Mouse (Mus musculus) left cerebral cortex, adult 2 months (tissue): ENCODE results near the gene Adgrg5. TPM values are rescaled to one million over a fixed set of nuclear protein-coding genes. Genes with fewer than 3 reads are reported as not detected.

Experiments used
- DNase-seq, 2 experiments: peaks; one replicate each; pipeline ENCODE4 v3.0.0; 2021 to 2022; ENCODE audit warnings: low spot score in 2 of 2, mixed read lengths in 1 of 2; ENCODE audit errors: extremely low spot score in 1 of 2
- H3K27ac ChIP-seq: fragments of 200-600 bp; 2 replicates; pipeline ENCODE4 v1.8.1; 2022
- H3K4me3 ChIP-seq: fragments of 200-600 bp; 2 replicates; pipeline ENCODE4 v1.8.1; 2022
- CTCF ChIP-seq: fragments of 200-600 bp; IDR thresholded peaks from 2 replicates; pipeline ENCODE4 v1.8.1; 2022; ENCODE audit warnings: antibody characterized with exemption, mild to moderate bottlenecking, moderate library complexity
- intact Hi-C: fragments of 180-260 bp; cut with DNase I; formaldehyde crosslinking; loops from one replicate; pipeline ENCODE4 v1.15.1; 2025
- total RNA-seq, 2 experiments: library from RNA; stranded (reverse); gene quantifications; 2 replicates each; pipeline ENCODE4 v1.2.3; 2021

Gene Adgrg5
- total RNA-seq, 2 experiments from 2014 or later, result not detected

GRCm38 (mm10) chr8:94919256-94919655 is 4.2 kb upstream of the Adgrg5 start:
- TF ChIP-seq CTCF, result no peak
- DNase-seq, result no peak
- Histone ChIP-seq H3K4me3 (no peak overlapping the region), H3K27ac (no peak overlapping the region)
- intact Hi-C loops, result no loop called here

GRCm38 (mm10) chr8:94922176-94922575 is 1.3 kb upstream of the Adgrg5 start:
- Histone ChIP-seq H3K27ac (no peak overlapping the region), H3K4me3 (no peak overlapping the region)
- TF ChIP-seq CTCF, result no peak
- intact Hi-C loops, result no loop called here
- no peak for DNase-seq

DNA sequence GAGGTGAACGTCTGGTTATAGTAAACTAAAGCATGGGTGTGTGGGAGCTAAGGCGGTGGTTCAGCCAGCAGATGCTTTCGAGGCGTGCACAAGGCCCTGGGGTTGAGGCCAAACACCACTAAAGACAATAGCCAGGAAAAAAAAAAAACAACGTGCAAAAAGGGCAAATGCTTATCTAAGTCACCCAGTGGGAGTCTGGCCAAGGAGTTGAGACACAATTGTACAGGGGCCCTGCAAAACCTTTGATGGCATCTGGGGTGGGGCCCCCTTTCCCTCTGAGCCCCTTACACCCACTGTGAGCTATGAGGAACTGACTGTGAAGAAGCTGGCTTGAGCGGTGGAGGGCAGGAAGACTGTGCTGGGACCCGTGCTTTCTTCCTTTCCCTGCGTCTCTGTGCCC is 892 bp upstream of the Adgrg5 start:
- intact Hi-C loops, result no loop called here
- Histone ChIP-seq H3K27ac (no peak overlapping the region), H3K4me3 (no peak overlapping the region)
- DNase-seq, result no peak
- no peak for TF ChIP-seq CTCF

- intact Hi-C loops, result no loop called here
- no peak overlapping the region for H3K4me3 ChIP-seq
Observed at GRCm38 (mm10) chr8:94928227-94928626, 4.7 kb downstream of the Adgrg5 start.

DNA sequence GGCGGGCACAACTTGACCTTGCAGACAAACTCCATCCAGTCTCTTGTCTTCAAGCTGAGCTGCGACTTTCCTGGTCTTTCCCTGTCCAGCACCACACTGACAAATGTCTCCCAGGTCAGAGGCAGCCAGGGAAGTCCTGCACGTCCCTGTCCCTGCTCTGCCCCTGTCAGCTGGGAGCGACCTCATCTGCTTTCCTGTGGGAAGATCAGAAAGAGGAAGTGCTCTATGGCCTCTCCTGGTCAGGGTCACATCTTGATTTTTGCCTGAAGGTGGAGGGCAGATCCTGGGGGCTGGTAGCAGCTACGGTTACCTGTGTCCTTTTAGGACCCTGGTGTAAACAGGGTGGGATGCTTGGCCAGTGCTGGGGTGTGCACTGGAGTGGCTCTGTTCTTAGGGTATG is 10.4 kb downstream of the Adgrg5 start:
- no peak for DNase-seq
- no peak overlapping the region for H3K4me3 ChIP-seq
- intact Hi-C loops, result no loop called here
- no peak for TF ChIP-seq CTCF
- no peak overlapping the region for H3K27ac ChIP-seq

More at GRCm38 (mm10) chr8:94928227-94928626, 4.7 kb downstream of the Adgrg5 start:
- H3K27ac ChIP-seq, result no peak overlapping the region
- DNase-seq, result no peak
- no peak for TF ChIP-seq CTCF

- intact Hi-C loops, result no loop called here
- no peak overlapping the region for H3K4me3 ChIP-seq
- no peak overlapping the region for H3K27ac ChIP-seq
- no peak for TF ChIP-seq CTCF
- DNase-seq, result no peak
Observed at GRCm38 (mm10) chr8:94935172-94935571, 11.7 kb downstream of the Adgrg5 start.

DNA sequence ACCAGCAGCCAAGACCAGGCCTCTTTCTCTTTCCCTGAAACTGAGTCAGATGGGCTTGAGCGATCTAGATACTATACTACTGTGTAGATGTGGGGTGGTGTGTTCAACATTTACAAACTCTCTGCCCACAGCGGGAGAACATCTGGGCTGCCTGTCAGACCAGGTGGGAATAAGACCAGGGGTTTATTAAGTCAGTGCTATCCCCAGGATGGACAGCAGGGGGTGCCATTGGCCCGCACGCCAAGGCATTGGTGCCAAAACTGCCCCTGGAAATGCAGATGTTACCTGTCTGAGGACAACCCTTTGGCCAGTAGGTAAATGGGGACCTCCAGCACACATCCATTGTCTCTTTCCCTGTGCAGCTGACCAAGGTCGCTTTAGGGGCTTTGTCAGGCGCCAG is 19.1 kb downstream of the Adgrg5 start:
- DNase-seq, result peak; percentile 60 to 61
- intact Hi-C loops, result loop anchor here (2.0 to 10.0 kb wide), 3 partner anchors 58 to 292 kb away; partner anchors contain the start of gene Katnb1
- TF ChIP-seq CTCF, result peak; percentile 92
- Histone ChIP-seq H3K4me3 (no peak overlapping the region), H3K27ac (no peak overlapping the region)

- no peak for TF ChIP-seq CTCF
- H3K4me3 ChIP-seq, result no peak overlapping the region
- peak; percentile 35 to 37 for DNase-seq
- no peak overlapping the region for H3K27ac ChIP-seq
- intact Hi-C loops, result loop anchor here (10.0 kb wide), 1 partner anchor 290 kb away; no protein-coding TSS in a partner anchor
Observed at GRCm38 (mm10) chr8:94945185-94945584, 21.7 kb downstream of the Adgrg5 start.

DNA sequence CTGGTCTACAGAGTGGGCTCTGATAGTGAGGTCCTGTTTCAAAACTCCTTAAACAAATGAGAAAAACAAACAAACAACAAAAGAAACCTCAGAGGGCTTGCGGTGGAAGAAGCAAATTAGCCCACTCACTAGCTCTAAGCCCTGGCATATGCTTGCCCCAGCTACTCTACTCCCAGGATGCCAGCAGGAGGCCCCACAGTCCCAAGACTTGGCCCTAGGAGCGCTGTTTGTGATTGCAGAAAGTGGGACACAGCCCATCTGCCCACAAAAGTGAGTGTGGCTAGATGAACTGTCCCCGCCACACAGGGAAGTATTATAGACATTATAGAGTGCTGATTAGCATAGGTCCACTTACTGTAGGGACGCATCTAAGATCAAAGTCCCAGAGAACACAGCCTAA is 24.9 kb downstream of the Adgrg5 start:
- TF ChIP-seq CTCF, result no peak
- intact Hi-C loops, result loop anchor here (10.0 kb wide), 1 partner anchor 286 kb away; no protein-coding TSS in a partner anchor
- H3K4me3 ChIP-seq, result no peak overlapping the region
- H3K27ac ChIP-seq, result no peak overlapping the region
- DNase-seq, result no peak

DNA sequence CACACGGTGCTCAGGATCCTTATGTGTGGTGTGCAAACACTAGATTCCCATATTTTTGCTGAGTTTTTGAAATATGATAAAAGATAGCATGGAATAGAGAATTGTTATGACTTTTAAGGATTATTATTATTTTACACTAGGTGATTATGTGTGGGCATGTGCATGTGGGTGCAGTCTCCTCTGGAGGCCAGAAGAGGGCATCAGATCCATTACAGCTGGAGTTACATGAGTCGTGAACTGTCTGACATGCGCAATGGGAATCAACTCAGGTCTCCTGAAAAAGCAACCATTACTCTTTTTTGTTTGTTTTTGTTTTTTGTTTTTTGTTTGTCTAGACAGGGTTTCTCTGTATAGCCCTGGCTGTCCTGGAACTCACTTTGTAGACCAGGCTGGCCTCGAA is 25.5 kb downstream of the Adgrg5 start:
- intact Hi-C loops, result loop anchor here (10.0 kb wide), 1 partner anchor 286 kb away; no protein-coding TSS in a partner anchor
- Histone ChIP-seq H3K4me3 (no peak overlapping the region), H3K27ac (no peak overlapping the region)
- no peak for DNase-seq
- peak; percentile 14 for TF ChIP-seq CTCF

GRCm38 (mm10) chr8:94950046-94950445 is 26.6 kb downstream of the Adgrg5 start:
- H3K4me3 ChIP-seq, result no peak overlapping the region
- H3K27ac ChIP-seq, result no peak overlapping the region
- intact Hi-C loops, result loop anchor here (1.0 to 5.0 kb wide), 2 partner anchors 51 to 252 kb away; partner anchors contain the start of gene Kifc3
- peak; percentile 100 for TF ChIP-seq CTCF
- peak; percentile 77 for DNase-seq

- no peak for TF ChIP-seq CTCF
- Histone ChIP-seq H3K4me3 (no peak overlapping the region), H3K27ac (no peak overlapping the region)
- DNase-seq, result no peak
- intact Hi-C loops, result loop anchor here (1.0 to 5.0 kb wide), 2 partner anchors 51 to 252 kb away; partner anchors contain the start of gene Kifc3
Observed at GRCm38 (mm10) chr8:94950458-94950857, 27.0 kb downstream of the Adgrg5 start.

GRCm38 (mm10) chr8:94952086-94952485 is 28.6 kb downstream of the Adgrg5 start:
- no peak overlapping the region for H3K27ac ChIP-seq
- no peak overlapping the region for H3K4me3 ChIP-seq
- TF ChIP-seq CTCF, result no peak
- no peak for DNase-seq
- intact Hi-C loops, result loop anchor here (5.0 kb wide), 1 partner anchor 250 kb away; the partner anchor contains the start of gene Kifc3
